Mouse (Mus musculus) ES-Bruce4 (cell line): Measurements from ENCODE around the gene Ckmt2.

Experiments
- CTCF ChIP-seq: IDR thresholded peaks from one replicate; pipeline ENCODE4 v1.8.1; 2011; ENCODE audit warnings: low read depth, low read length
- EP300 ChIP-seq: IDR thresholded peaks from 2 replicates; pipeline ENCODE4 v1.6.1; 2011; ENCODE audit warnings: low read depth, low read length; ENCODE audit not compliant: insufficient read depth
- POLR2A ChIP-seq: IDR thresholded peaks from one replicate; pipeline ENCODE4 v1.8.1; 2011; ENCODE audit warnings: low read length; ENCODE audit not compliant: insufficient read depth

- TF ChIP-seq CTCF: no peak
- TF ChIP-seq POLR2A: no peak
- no peak for TF ChIP-seq EP300
Observed at GRCm38 (mm10) chr13:91906338-91906737, 29.7 kb upstream of the Ckmt2 start.
